Mouse (Mus musculus): ENCODE results near the gene Ippk.

DNA sequence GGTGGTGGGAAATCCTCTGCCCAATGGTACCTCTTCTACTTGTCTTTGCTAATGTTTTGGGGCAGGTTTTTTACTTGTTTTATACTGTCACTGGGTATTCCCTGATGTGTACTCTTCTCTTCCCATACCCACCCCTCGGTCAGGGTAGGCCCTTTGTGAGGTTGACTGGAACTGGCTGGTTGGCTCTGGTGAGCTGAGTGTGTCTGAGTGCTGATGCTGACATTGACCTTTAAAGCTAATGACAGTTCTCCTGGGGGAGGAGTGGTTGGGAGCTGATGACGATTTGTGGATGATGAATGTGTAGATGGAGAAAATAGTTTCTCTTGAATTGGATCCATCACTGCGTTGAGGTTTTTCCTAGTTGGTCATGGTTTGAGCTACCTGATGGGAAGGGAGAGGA is 5.7 kb downstream of the Ippk start:
- TF ChIP-seq POLR2AphosphoS2 (IDR thresholded peaks at IDR 0.05; ENCODE audit: insufficient read length, low read depth): no peak
- no peak for TF ChIP-seq POLR2A (IDR thresholded peaks at IDR 0.05; ENCODE audit: insufficient read length, low read depth)
- TF ChIP-seq USF1 (IDR thresholded peaks at IDR 0.05; ENCODE audit: low read depth): no peak
- TF ChIP-seq TCF12 (IDR thresholded peaks at IDR 0.05; ENCODE audit: insufficient read depth, poor library complexity, severe bottlenecking): no peak
- no peak for TF ChIP-seq MAX (IDR thresholded peaks at IDR 0.05; ENCODE audit: low read depth)
- no peak for TF ChIP-seq MYOD1 (IDR thresholded peaks at IDR 0.05; ENCODE audit: control insufficient read depth in 1 of 3, insufficient read length in 2 of 3, low read depth in 2 of 3)
- TF ChIP-seq E2F4 (IDR thresholded peaks at IDR 0.05; ENCODE audit: insufficient read depth): no peak

Measured in myocyte (in vitro differentiated cells).